Mouse (Mus musculus): Measurements from ENCODE around the gene Def8. TPM values are rescaled to one million over a fixed set of nuclear protein-coding genes. Genes with fewer than 3 reads are reported as not detected.
A peak's percentile ranks its signal among the peaks of the same experiment; 100 is the strongest.
"Not testable (repeated sequence)": the region's sequence is repeated elsewhere in the genome, so short reads cannot be mapped to it uniquely, and the experiment has no call there.

The Def8 gene
- total RNA-seq, 2 experiments from 2014 or later = 37.8 to 38.2 TPM

DNA sequence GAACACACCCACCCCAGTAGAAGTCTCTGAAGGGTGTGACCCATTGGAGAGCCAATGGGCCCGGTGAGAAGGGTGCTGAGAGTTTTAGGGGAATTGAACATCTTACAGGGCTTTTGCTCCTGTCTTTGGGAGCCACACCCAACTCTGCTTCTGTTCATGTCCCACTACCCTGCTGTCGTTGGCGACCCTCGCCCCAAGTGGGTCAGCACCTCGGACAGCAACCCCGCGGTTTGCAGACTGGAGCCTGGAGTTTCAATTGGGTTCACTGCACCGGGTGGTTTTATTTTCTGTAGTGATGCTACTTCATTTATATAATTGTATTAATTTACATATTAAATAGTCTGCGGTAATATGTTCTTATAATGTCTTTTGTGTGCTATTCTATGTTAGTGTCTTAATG is 9.1 kb upstream of the Def8 start:
- no peak for DNase-seq

DNA sequence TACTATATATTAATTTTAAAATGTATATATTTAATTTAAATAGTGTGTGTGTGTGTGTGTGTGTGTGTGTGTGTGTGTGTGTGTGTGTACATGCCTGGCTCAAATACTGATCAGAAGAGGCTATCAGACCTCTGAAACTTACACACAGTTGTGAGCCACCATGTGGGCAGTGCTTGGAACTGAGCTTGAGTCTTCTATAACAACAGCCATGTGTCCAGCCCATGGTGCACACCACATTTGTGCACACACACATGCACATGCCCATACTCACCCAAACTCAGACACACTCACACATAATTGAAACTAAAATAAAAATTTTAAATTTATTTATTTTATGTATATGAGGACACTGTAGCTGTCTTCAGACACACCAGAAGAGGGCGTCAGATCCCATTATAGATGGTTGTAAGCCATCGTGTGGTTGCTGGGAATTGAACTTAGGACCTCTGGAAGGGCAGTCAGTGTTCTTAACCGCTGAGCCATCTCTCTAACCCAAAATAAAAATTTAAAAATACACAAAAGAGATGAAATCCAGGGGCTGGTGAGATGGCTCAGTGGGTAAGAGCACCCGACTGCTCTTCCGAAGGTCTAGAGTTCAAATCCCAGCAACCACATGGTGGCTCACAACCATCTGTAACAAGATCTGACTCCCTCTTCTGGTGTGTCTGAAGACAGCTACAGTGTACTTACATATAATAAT is 8.2 kb upstream of the Def8 start:
- not testable (repeated sequence) for DNase-seq

DNA sequence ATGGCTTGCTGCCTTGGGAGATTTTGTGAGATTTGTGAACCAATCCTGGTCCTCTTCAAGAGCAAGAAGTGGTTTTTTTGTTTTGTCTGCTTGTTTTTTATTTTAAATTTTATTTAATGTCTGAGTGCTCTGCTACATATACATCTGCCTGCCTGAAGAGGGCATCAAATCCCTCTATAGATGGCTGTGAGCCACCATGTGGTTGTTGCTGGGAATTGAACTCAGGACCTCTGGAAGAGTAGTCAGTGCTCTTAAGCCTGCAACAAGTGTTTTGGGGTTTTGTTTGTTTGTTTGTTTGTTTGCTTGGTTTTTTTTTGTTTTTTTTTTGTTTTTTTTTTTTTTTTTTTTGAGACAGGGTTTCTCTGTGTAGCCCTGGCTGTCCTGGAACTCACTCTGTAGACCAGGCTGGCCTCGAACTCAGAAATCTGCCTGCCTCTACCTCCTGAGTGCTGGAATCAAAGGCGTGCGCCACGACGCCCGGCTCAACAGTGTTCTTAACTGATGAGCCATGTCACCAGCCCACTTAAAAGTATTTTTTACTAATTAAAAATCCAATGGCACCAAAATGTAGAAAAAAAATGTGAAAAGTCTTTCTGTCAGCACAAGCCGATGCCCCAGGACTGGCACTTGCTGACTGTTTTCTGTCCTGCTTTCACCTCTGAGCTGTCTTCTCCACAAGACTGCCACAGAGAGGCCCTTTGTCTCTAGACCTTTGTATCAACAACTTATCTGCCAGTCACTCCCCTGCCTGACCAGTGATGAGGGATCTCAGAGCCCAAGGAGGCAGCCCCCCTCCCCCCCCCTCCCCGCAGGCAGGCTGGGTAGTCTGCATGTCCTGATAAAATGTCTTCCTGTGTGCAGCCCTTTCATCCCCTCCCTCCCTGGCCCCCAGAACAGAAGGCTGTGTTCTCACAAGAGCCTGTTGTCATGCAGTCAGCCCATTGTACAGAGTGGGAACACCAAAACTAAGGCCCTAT is 7.1 kb upstream of the Def8 start:
- no peak for DNase-seq

DNA sequence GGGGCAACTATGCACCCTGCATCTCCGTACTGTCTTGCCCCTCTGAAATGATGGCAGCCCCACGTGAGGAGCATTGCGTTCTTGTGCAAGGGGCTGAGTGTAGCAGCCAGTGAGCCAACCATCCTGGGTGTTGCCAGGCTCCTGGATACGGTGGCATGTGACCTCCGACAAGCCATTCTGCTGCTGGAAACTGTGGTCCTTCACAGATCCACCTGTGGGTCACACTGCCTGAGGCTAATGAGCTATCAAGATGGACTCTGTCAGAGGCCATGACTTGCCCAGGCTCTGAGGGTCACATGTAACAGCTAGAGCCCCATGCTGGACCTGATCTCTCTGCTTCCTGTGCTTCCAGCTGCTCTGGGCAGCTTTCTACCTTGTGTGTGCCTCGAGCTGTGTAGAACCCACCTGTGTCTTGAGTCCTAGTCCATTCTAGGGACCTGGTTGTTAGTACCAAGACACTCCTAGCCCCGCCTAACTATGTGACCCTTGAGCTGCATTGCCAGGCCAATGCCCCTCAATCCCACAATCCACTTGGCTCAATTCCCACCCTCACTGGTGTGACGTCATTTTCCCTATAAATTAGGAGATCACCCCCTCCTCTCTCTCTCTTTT is 6.3 kb upstream of the Def8 start:
- DNase-seq = no peak

DNA sequence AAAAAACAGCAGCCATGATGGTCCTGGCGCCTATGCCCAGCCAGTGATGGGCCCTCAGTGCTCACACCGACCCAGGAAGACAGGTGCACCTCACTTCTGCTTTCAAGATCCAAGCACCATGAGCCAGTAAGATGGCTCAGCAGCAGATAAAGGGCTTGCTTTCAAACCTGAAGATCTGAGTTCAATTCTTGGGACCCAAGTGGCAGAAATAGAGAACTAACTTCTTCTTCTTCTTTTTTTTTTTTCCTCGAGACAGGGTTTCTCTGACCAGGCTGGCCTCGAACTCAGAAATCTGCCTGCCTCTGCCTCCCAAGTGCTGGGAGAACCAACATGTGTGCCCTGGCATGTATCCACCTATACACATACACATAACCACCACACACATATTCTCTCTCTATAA is 3.6 kb upstream of the Def8 start:
- DNase-seq = no peak

DNA sequence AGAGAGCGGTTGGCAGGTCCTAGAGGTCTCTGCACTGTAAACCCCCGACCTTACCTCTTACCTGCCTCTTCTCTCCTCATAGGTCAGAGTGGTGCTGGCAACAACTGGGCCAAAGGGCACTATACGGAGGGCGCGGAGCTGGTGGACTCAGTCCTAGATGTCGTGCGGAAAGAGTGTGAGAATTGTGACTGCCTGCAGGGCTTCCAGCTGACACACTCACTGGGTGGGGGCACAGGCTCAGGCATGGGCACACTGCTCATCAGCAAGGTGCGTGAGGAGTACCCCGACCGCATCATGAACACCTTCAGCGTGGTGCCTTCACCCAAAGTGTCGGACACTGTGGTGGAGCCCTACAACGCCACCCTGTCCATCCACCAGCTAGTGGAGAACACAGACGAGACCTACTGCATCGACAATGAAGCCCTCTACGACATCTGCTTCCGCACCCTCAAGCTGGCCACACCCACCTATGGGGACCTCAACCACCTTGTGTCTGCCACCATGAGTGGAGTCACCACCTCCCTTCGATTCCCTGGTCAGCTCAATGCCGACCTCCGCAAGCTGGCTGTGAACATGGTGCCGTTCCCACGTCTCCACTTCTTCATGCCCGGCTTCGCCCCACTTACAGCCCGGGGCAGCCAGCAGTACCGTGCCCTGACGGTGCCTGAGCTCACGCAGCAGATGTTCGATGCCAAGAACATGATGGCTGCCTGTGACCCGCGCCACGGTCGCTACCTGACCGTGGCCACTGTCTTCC is 2.6 kb upstream of the Def8 start:
- no peak for DNase-seq

DNA sequence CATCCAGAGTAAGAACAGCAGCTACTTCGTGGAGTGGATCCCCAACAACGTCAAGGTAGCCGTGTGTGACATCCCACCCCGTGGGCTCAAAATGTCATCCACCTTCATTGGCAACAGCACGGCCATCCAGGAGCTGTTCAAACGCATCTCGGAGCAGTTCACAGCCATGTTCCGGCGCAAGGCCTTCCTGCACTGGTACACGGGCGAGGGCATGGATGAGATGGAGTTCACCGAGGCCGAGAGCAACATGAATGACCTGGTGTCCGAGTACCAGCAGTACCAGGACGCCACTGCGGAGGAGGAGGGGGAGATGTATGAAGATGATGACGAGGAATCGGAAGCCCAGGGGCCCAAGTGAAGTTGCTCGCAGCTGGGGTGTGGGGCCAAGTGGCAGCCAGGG is 2.0 kb upstream of the Def8 start:
- DNase-seq = no peak

DNA sequence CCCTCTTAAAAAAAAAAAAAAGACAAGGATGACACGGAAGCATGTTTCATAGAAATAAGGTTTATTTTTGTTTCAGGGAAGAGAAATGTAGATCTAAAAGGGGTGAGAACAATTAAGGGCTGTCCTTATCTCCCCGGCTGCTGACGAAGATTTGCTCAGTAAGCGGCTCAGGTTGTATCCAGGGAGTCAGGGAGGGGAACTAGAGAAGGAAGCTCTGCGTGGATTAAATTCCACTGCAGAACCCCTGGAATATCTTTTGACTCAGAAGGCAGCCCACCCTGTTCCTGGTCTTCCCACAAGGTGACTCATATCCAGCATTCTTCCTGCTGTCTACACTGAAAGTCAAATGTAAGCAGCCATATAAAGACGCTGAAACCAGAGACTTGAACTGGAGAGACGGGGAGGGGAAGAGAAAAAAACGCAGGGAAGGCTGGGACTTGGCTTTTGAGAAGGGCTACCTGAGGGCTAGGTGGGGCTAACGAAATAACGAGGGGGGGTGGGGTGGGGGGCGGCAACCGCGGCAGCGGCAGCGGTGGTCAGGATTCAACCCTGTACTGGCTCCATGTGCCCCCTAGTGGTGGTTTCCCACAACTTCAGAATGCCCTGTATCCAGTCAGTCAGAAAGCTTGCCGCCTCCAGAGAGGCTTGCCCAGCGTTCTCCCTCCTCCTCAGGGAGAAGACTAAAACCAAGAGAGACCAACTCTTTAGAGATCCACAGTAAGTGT is 1.1 kb upstream of the Def8 start:
- no peak for DNase-seq

DNA sequence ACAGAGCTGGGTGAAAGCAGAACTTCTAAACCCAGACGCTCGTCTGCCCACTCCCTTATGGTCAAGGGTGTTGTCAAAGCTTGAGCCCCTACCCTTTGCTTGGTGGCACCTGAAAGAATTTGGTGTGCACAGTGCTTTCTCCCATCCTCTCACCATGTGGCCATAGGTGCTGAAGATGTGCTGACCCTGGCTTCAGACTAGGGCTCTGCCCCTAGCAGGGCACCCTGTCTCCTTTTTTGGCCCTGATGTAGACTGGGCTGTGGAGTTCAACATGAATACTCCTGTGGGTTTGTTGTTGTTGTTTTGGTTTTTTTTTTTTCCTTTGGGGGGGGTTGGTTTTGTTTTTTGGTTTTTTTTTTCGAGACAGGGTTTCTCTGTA is 557 bp upstream of the Def8 start:
- DNase-seq = peak; percentile 3

DNA sequence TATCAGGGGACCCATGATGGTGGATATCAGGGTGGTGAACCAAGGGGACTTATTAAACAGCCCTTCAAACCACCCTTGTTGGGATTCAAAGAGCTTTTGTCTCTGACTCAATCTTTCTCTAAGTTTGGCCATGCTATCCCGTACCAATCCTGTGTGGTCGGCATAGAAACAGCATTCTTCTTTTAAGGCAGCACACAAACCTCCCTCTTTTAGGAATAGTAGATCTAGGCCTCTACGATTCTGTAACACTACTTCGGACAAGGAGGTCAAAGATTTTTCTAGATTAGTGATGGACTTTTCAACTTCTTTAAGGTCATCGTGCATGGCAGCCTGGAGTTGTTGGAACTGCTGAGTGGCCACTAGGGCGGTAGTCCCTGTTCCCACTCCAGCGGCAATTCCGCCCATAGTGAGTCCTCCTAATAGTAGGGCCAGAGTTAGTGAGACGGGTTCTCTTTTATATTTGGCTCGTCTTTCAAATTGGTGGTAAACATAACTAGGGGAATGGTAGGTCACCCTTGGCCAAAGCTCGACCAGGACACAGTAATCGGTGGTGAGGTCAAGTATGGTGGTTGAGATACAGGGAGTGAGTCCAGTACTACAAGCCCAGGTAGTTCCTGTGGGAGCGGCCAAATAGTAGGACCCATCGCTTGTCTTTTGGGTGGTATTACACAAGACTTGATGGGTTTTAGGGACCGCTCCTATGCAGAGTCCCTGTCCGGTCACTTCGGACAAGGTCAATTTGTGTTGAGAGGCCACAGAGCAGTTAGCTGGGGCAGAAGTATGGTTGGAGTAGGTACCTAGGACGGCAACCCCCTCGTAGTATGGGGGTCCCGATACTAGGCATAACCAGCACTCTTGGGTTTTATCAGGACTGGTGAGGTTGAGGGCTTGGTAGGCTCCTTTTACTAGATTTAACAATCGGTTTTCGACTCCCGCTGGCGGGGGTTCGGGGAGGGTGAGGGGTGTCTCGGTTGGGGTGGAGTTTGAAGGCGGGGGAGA is 3.5 kb downstream of the Def8 start:
- no peak for DNase-seq

DNA sequence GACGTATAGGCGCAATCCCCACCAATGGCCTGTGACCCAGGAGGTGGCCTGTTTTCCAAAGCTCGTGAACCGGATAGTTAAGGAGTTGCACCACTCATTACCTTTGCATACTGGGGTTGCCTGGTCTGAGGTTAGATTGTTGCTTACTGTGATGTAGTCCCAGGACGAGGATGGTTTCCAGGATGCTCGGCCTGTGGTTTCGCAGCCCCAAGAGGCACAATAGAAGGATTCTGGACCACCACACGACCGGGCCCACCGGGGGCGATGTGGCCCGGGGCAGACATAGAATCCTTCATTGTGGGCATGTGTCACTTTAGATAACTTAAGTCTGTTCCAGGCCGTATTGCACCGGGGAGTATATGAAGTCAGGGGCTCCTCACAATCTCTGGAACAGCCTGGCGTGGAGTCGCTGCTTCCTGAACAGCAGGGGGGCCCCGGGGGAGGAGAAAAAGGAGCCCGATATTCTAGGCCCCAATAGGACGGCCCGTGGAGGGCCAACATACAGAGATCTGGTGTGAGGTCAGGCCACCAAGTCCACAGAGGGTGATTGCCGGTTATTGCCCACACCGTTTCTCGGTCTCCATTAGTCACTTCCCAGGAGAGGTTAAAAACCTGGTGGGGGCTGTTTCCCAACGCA is 4.4 kb downstream of the Def8 start:
- no peak for DNase-seq

DNA sequence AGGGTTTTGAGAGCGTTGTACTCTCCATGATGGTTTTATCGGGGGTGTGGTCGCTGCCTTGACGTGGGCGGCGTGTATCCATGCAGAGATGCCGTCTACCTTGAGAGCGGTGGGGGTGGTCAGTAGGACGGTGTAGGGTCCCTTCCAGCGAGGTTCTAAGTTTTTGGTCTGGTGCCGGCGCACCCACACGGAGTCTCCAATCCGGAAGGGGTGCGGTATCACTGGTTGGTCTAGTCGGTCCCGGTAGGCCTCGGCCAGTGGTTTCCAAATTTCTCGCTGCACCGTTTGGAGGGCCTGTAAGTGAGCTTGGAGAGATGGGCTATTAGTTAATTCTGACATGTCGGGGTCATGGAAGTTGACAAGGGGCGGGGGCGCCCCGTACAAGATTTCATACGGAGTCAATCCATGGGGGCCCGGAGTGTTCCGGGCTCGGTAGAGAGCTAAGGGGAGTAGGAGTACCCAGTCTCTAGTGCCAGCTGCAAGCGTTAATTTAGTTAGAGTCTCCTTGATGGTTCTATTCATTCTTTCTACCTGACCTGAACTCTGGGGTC is 5.1 kb downstream of the Def8 start:
- no peak for DNase-seq

DNA sequence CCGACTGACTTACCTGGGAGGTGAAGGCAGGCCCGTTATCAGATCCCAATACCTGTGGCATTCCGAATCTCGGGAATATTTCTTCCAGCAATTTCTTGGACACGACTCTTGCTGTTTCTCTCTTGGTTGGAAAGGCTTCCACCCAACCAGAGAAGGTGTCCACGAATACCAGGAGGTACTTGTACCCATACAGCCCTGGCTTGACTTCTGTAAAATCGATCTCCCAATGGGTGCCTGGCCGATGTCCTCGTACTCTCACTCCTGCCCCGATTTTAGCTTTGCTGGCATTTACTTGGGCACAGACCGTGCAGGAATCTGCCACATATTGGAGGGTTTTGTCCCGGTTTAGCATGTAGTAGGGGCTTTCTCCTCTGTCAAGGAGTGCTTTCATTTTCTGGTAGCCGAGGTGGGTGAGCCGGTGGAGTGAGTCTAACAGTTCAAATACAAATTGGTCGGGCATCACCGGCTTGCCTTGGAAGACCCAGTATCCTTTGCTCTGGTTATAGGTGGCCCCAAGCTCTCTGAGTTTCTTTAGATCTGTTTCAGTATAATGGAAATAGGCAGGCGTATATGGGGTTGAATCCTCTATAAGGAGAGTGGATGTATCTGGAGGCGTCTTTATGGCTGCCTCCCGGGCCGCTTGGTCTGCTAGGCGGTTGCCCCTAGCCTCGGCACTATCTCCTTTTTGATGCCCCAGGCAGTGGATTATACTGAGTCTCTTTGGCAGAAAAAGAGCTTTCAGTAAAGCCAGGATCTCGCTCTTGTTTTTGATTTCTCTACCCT is 5.8 kb downstream of the Def8 start:
- no peak for DNase-seq

DNA sequence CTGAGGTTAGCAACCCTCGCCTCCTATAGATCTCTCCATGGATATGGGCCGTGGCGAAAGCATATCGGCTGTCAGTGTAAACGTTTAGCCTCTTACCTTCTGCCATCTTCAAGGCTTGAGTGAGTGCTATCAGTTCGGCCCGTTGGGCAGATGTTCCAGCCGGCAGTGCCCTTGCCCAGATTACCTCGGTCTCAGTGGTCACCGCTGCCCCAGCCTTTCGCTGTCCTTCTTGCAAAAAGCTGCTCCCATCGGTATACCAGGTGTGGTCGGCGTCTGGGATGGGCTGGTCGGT is 6.3 kb downstream of the Def8 start:
- DNase-seq = not testable (repeated sequence)

DNA sequence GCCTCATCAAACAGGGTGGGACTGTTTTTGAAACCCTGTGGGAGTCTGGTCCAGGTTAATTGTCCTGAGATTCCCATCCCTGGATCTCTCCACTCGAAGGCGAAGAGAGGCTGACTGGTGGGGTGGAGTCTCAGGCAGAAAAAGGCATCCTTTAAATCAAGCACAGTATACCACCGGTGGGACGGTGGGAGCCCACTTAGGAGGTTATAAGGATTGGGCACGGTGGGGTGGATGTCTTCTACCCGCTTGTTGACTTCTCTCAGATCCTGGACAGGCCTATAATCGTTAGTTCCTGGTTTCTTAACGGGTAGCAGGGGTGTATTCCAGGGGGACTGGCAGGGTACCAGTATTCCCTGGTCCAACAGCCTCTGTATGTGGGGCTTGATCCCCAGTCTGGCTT is 7.6 kb downstream of the Def8 start:
- not testable (repeated sequence) for DNase-seq

DNA sequence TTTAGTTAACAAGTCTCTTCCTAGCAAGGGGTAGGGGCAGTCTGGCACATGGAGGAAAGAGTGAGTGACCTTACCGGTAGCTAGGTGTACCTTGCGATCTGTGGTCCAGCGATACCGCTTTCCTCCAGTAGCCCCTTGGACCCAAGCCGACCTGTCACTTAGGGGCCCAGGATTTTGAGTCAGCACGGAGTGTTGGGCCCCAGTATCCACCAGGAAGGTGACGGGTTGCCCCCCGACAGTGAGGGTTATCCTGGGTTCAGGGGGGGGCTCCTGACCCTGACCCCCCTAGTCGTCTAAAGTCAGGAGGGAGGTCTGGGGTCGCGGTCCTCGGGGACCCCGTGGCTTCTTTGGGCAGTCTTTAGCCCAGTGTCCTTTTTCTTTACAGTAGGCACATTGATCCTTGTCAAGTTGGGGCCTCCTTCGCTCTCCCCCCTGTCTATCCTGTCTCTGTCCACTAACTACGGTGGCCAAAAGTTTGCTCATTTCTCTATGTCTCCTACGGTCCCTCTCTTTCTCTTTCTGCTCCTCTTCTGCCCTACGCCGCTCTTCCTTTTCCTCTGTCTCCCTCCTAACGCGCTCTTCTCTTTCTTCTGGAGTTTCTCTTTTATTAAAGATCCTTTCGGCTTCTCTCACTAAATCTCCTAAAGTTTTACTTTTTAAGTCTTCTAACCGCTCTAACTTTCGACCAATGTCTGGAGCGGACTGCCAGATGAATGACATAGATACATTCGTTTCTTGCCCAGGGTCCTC is 8.5 kb downstream of the Def8 start:
- no peak for DNase-seq

DNA sequence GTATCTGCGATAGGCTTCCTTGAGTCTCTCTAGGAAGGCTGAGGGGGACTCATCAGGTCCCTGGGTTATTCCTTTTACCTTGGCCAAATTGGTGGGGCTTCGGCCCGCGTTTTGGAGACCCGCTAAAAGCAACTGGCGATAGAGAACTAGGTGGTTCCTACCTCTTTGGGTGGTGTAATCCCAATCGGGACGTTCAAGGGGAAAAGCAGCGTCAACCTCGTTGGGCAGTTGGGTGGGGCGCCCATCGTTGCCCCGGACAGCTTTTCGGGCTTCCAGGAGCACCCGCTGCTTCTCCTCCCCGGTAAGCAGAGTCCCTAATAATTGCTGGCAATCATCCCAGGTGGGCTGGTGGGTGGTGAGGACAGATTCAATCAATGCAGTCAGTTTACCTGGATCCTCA is 9.1 kb downstream of the Def8 start:
- DNase-seq = no peak

Data from gastrocnemius, postnatal 25 days (tissue).